8 mouse cellular contexts compared by ENCODE assay signal in genomic region chr2:103564427-103565023, GRCm38 (mm10). TPM values are rescaled to one million over a fixed set of nuclear protein-coding genes. Genes with fewer than 3 reads are reported as not detected.
DNase-seq lines count a peak whose midpoint lies in the region; ATAC-seq lines count a peak whose summit lies in the region.

No protein-coding gene starts in this region.

- intact Hi-C loops in gastrocnemius, postnatal 36 days (cut with DNase I), result loop anchor here (5.0 to 10.0 kb wide), 4 partner anchors 48 to 410 kb away; no protein-coding TSS in a partner anchor

- peak overlapping the region; percentile 63 for H3K4me3 ChIP-seq in forebrain, embryonic 15.5 days
- peak overlapping the region; percentile 69 for H3K4me3 ChIP-seq in liver, embryonic 16.5 days (ENCODE audit: low read depth, low read length)

- peak overlapping the region; percentile 36; the same call in 1 of the 2 replicates for H3K27ac ChIP-seq in forebrain, embryonic 15.5 days (replicated peaks)
- no peak overlapping the region for H3K27ac ChIP-seq in liver, embryonic 16.5 days (ENCODE audit: low read length)

- peaks cover 33% of the 10 kb centered on the region for H3K4me1 ChIP-seq in forebrain, embryonic 15.5 days
- peaks cover 17% of the 10 kb centered on the region for H3K4me1 ChIP-seq in liver, embryonic 16.5 days (ENCODE audit: control insufficient read depth, low read depth, low read length)

- no peak for ATAC-seq in forebrain, embryonic 15.5 days (replicated peaks)
- ATAC-seq in liver, embryonic 16.5 days (ENCODE audit: low read depth), result no peak

- H3K36me3 ChIP-seq in forebrain, embryonic 15.5 days, result no peaks in the 10 kb centered on the region
- no peaks in the 10 kb centered on the region for H3K36me3 ChIP-seq in liver, embryonic 16.5 days (ENCODE audit: control insufficient read depth, insufficient read depth)

- no peaks in the 10 kb centered on the region for H3K9me3 ChIP-seq in forebrain, embryonic 15.5 days
- no peaks in the 10 kb centered on the region for H3K9me3 ChIP-seq in liver, embryonic 16.5 days (replicated peaks; ENCODE audit: control insufficient read depth, low read length)

- peak overlapping the region; percentile 34 for H3K9ac ChIP-seq in forebrain, embryonic 15.5 days (replicated peaks)
- no peak overlapping the region for H3K9ac ChIP-seq in liver, embryonic 16.5 days (ENCODE audit: low read depth, low read length)

- 11% methylated on average over 8 of the region's 8 CpGs for WGBS in forebrain, embryonic 15.5 days
- WGBS in liver, embryonic 16.5 days (ENCODE audit: insufficient replicate concordance), result 6% methylated on average over 8 of the region's 8 CpGs

- peak overlapping the region; percentile 98 for H3K4me2 ChIP-seq in forebrain, embryonic 15.5 days (replicated peaks)
- H3K4me2 ChIP-seq in liver, embryonic 16.5 days (ENCODE audit: low read depth, low read length), result peak overlapping the region; percentile 86

- H3K27me3 ChIP-seq in forebrain, embryonic 15.5 days, result no peaks in the 10 kb centered on the region; the same call in 1 of the 2 replicates
- peaks cover 45% of the 10 kb centered on the region for H3K27me3 ChIP-seq in liver, embryonic 16.5 days (ENCODE audit: control insufficient read depth, insufficient read depth, low read depth, low read length)

- peak; percentile 25 for DNase-seq in embryo, embryonic 10 days (ENCODE audit: low spot score)
- no peak for DNase-seq in embryo, embryonic 9.5 days (ENCODE audit: extremely low spot score)
- peak; percentile 57 for DNase-seq in CD4-positive, CD25-positive, alpha-beta regulatory T cell, adult 2 months (ENCODE audit: low read depth, low spot score)
- no peak for DNase-seq in frontal cortex, postnatal 14 days (ENCODE audit: low spot score in 2 of 2)
- no peak for DNase-seq in gastrocnemius, postnatal 36 days
- no peak for DNase-seq in layer of hippocampus, adult 8-10 months (ENCODE audit: low spot score in 2 of 2)

RNA-seq across cellular contexts. Expression of gene Abtb2, which starts 1.6 kb away (rescaled TPM):
- 7.4 TPM in 2 replicates for polyA plus RNA-seq in forebrain, embryonic 15.5 days (2015; fragmentation: Nextera tagmentation; extraction: Ambion mirVana)
- polyA plus RNA-seq in liver, embryonic 16.5 days (2015; fragmentation: Nextera tagmentation; extraction: Ambion mirVana), result 2.5 and 3.3 TPM in 2 replicates
- total RNA-seq in gastrocnemius, postnatal 36 days (2021), result 1 to 10 TPM; 6.3 to 6.7 TPM
- 10 to 100 TPM in 2 of 4 experiments, 1 to 10 TPM in 2; 8.8 to 10.6 (median 10.1) TPM for total RNA-seq in layer of hippocampus, adult 8-10 months (2022)

Comparison
In these comparisons a context has a peak if more than half of its experiments do, and no peak if none do; other contexts are left out.
1. DNase-seq: peak in embryo, embryonic 10 days (single experiment) and CD4-positive, CD25-positive, alpha-beta regulatory T cell, adult 2 months (single experiment); none in embryo, embryonic 9.5 days (single experiment), frontal cortex, postnatal 14 days (0 of 2), gastrocnemius, postnatal 36 days (0 of 2) and layer of hippocampus, adult 8-10 months (0 of 2).